Mouse (Mus musculus): ENCODE measurements around the gene Cant1. TPM values are rescaled to one million over a fixed set of nuclear protein-coding genes. Genes with fewer than 3 reads are reported as not detected.
A peak's percentile ranks its signal among the peaks of the same experiment; 100 is the strongest.

Cant1 gene
- 10 to 100 TPM; 20.4 to 22.0 TPM for total RNA-seq (2021)

GRCm38 (mm10) chr11:118418834-118419504 lies at the start of gene Cant1:
Gene Cant1, minus strand, starts transcription at chr11:118419086.
- DNase-seq = peak; percentile 98 to 99

GRCm38 (mm10) chr11:118467441-118468035 lies 48.7 kb upstream of the Cant1 start:
- intact Hi-C loops (cut with DNase I) = no loop called here
- DNase-seq = no peak

More at GRCm38 (mm10) chr11:118418834-118419504, at the start of gene Cant1:
- intact Hi-C loops (cut with DNase I) = no loop called here

- intact Hi-C loops (cut with DNase I) = no loop called here
- DNase-seq = peak in 1 of 2 experiments; percentile 43
Measured at GRCm38 (mm10) chr11:118460280-118460679, 41.4 kb upstream of the Cant1 start.

GRCm38 (mm10) chr11:118459536-118459935 lies 40.6 kb upstream of the Cant1 start:
- intact Hi-C loops (cut with DNase I) = no loop called here
- DNase-seq = peak in 1 of 2 experiments; percentile 41

DNA sequence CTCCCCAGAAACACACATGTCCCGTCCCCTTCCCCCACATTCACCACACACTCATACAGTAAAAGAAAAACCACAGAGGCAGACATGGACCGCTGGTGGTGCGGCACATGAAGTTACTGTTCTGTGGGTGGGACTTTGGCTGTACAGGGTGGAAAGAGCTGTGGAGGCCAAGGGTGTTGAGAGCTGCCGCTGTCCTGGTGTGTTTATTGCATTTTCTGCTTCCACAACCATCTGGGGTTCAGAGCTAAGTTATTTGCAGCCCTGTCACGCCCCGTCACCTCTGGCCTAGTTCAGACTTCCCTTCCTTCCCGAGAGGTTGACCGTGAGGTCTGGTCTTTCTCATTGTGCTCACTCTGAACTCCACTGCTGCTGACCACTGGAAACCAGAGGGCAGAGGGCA lies 40.2 kb upstream of the Cant1 start:
- DNase-seq = peak; percentile 72 to 80
- intact Hi-C loops (cut with DNase I) = no loop called here

DNA sequence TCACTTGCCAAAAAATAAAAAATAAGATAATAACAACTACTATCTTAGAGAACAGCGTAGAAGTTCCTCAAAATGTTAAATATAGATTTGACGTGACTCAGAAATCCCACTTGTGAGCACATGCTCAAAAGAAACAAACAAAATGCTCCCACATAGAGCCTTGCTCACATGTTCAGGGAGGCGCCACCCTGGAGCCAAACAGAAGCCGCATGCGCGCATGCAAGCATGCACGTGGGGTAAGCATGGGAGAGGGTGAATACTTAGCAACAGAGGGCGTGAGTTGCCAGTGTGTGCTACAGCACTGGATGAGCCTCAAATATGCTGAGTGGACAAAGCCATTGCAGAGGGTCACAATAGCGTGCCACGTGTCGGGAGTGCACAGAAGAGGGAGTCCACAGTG lies 38.1 kb upstream of the Cant1 start:
- DNase-seq = peak; percentile 49 to 60
- intact Hi-C loops (cut with DNase I) = no loop called here

- intact Hi-C loops (cut with DNase I) = no loop called here
- no peak for DNase-seq
Measured at GRCm38 (mm10) chr11:118455788-118456187, 36.9 kb upstream of the Cant1 start.

GRCm38 (mm10) chr11:118453886-118454671 lies 35.2 kb upstream of the Cant1 start:
- peak; percentile 64 to 68 for DNase-seq
- intact Hi-C loops (cut with DNase I) = no loop called here

DNA sequence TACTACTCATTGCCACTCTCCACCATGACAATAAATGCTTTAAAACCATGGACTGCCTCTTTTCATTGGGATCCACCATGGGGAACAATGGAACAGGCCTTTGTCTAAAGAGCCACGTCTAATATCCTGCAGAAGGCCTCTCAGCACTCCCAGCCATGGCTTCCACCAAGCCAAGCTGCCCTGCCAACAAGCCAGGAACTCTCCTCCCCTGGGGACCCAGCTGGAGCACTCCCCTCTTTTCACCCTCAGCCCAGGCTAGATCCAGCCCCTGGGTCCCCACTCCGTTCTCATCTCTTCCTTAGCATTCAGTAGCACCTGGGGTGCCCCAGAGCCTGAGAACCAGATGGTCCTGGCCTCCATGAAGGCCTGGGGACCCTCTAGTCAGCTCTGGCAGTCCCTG lies 34.1 kb upstream of the Cant1 start:
- no peak for DNase-seq
- intact Hi-C loops (cut with DNase I) = no loop called here

- intact Hi-C loops (cut with DNase I) = no loop called here
- DNase-seq = no peak
Measured at GRCm38 (mm10) chr11:118451211-118451610, 32.3 kb upstream of the Cant1 start.

- intact Hi-C loops (cut with DNase I) = loop anchor here (5.0 kb wide), 1 partner anchor 59 kb away; no protein-coding TSS in a partner anchor
- peak; percentile 78 to 80 for DNase-seq
Measured at GRCm38 (mm10) chr11:118448385-118448784, 29.5 kb upstream of the Cant1 start.

GRCm38 (mm10) chr11:118447346-118447745 lies 28.5 kb upstream of the Cant1 start:
- no peak for DNase-seq
- intact Hi-C loops (cut with DNase I) = loop anchor here (2.0 to 5.0 kb wide), 2 partner anchors 60 to 293 kb away; no protein-coding TSS in a partner anchor

DNA sequence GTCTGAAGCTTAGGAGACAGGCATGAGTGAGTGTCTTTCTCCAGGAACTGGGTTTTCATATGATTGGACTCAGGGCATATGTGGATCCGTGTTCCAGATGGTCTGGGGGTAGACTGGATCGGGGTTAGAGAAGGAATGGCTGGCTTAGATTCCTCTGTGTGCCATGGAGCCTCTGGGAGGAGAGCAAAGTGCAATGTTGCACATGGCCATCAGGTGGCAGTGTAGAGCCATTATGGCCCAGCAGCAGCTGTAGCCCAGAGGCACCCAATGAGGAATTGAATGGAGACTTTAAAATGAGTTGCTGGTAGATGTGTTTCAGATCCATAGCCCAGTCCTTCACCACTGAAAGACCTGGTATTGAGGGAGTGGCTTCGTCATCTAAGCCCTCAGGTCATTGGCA lies 27.0 kb upstream of the Cant1 start:
- intact Hi-C loops (cut with DNase I) = loop anchor here (1.0 to 5.0 kb wide), 3 partner anchors 45 to 295 kb away; no protein-coding TSS in a partner anchor

GRCm38 (mm10) chr11:118443201-118443970 lies 24.5 kb upstream of the Cant1 start:
- peak; percentile 75 to 90 for DNase-seq

More for the DNA sequence above, 27.0 kb upstream of the Cant1 start:
- peak; percentile 74 to 83 for DNase-seq

GRCm38 (mm10) chr11:118442691-118443090 lies 23.8 kb upstream of the Cant1 start:
- intact Hi-C loops (cut with DNase I) = loop anchor here (1.0 kb wide), 1 partner anchor 19 kb away; no protein-coding TSS in a partner anchor
- no peak for DNase-seq

More at GRCm38 (mm10) chr11:118443201-118443970, 24.5 kb upstream of the Cant1 start:
- intact Hi-C loops (cut with DNase I) = loop anchor here (1.0 kb wide), 1 partner anchor 20 kb away; no protein-coding TSS in a partner anchor

GRCm38 (mm10) chr11:118438665-118439414 lies 20.0 kb upstream of the Cant1 start:
- no peak for DNase-seq
- intact Hi-C loops (cut with DNase I) = no loop called here

DNA sequence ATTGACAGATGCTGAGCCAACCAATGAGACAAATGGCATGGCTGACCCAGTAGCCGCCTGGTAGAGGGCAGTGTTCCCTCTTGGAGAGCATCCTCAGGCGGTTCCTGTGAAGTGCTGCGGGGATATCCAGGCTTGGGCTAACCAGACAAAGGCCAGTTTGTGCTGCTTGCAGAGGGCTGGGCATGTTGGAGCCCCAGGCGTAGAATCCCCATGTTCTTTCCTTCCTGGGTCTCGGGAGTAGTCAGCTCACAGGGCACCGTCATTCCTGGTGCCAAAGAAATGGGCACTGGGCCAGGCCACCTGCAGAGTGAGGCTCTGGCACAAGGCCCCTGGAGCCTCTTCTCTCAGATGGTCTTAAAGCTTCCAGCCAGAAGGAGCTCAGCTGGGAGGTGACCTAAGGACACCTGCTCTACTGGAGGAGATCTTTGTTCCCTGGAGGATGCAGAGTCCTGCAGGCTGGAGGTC lies 17.6 kb upstream of the Cant1 start:
- intact Hi-C loops (cut with DNase I) = no loop called here
- peak in 1 of 2 experiments; percentile 52 for DNase-seq

- no peak for DNase-seq
Measured at GRCm38 (mm10) chr11:118434093-118434492, 15.2 kb upstream of the Cant1 start.

GRCm38 (mm10) chr11:118433398-118433868 lies 14.5 kb upstream of the Cant1 start:
- DNase-seq = peak; percentile 55 to 65
- intact Hi-C loops (cut with DNase I) = no loop called here

More at GRCm38 (mm10) chr11:118434093-118434492, 15.2 kb upstream of the Cant1 start:
- intact Hi-C loops (cut with DNase I) = no loop called here
